Mouse (Mus musculus) kidney, postnatal 0 days (tissue): ENCODE results near the gene Timm44. TPM values are rescaled to one million over a fixed set of nuclear protein-coding genes. Genes with fewer than 3 reads are reported as not detected.

Experiments
- ATAC-seq: fragments of 200-750 bp; cut with Nextera tagmentation; replicated peaks from 2 replicates; pipeline ENCODE4 v1.8.0; 2017; ENCODE audit warnings: low read depth, moderate number of reproducible peaks, moderate TSS enrichment, moderate library complexity; ENCODE audit not compliant: low FRiP score
- DNase-seq: peaks from one replicate; pipeline ENCODE4 v3.0.0-alpha.2; 2016; ENCODE audit warnings: low spot score
- H3K27ac ChIP-seq: fragments of 300-500 bp; sonication (generic); 2 replicates; pipeline ENCODE4 v1.5.1; 2014; ENCODE audit warnings: mild to moderate bottlenecking
- H3K27me3 ChIP-seq: fragments of 300-500 bp; sonication (generic); 2 replicates; pipeline ENCODE4 v1.6.1; 2014; ENCODE audit warnings: low read length, mixed read lengths; ENCODE audit not compliant: insufficient read depth
- H3K36me3 ChIP-seq: fragments of 300-500 bp; sonication (generic); 2 replicates; pipeline ENCODE4 v1.6.1; 2014; ENCODE audit warnings: low read length, mixed read lengths; ENCODE audit not compliant: insufficient read depth
- H3K4me1 ChIP-seq: fragments of 300-500 bp; sonication (generic); replicated peaks from 2 replicates; pipeline ENCODE4 v1.6.1; 2014; ENCODE audit warnings: antibody characterized with exemption, low read length, mixed read lengths; ENCODE audit not compliant: insufficient read depth
- H3K4me2 ChIP-seq: fragments of 300-500 bp; sonication (generic); 2 replicates; pipeline ENCODE4 v1.6.1; 2014; ENCODE audit warnings: mild to moderate bottlenecking, low read length, moderate library complexity, mixed read lengths
- H3K4me3 ChIP-seq: fragments of 300-500 bp; sonication (generic); replicated peaks from 2 replicates; pipeline ENCODE4 v1.5.1; 2014; ENCODE audit warnings: low read depth, low read length
- H3K9ac ChIP-seq: fragments of 300-500 bp; sonication (generic); 2 replicates; pipeline ENCODE4 v1.6.1; 2014; ENCODE audit warnings: low read depth, low read length
- H3K9me3 ChIP-seq: fragments of 300-500 bp; sonication (generic); replicated peaks from 2 replicates; pipeline ENCODE4 v1.6.1; 2016; ENCODE audit warnings: low read length, inconsistent platforms, mixed read lengths
- CTCF ChIP-seq: IDR thresholded peaks from 2 replicates; pipeline ENCODE4 v1.5.1; 2016; ENCODE audit warnings: antibody characterized with exemption, low read depth, mild to moderate bottlenecking, moderate library complexity
- WGBS: fragments of 180-500 bp; shearing (Covaris S2); extraction: QIAGEN DNeasy Blood & Tissue Kit; methylation state at CpG from one replicate; pipeline ENCODE4 v1.1.7; 2014; 5-methylcytosine and 5-hydroxymethylcytosine counted together
- polyA plus RNA-seq: library from polyadenylated mRNA; unstranded; fragments of >200 nt; fragmentation: Nextera tagmentation; extraction: Ambion mirVana; gene quantifications from 2 replicates; pipeline ENCODE4 v1.2.1, GENCODE M21; 2015

Timm44 gene
- polyA plus RNA-seq, 1 experiment from 2014 or later: 64.7 TPM

- Histone ChIP-seq H3K4me1 (peaks cover 3% of the 10 kb centered on the region), H3K9me3 (no peaks in the 10 kb centered on the region), H3K4me3 (no peak overlapping the region), H3K9ac (no peak overlapping the region), H3K36me3 (peaks cover 50% of the 10 kb centered on the region), H3K4me2 (no peak overlapping the region), H3K27me3 (no peaks in the 10 kb centered on the region), H3K27ac (no peak overlapping the region)
- ATAC-seq: no peak
- TF ChIP-seq CTCF: no peak
- WGBS: 94% methylated on average over 5 of the region's 5 CpGs
- no peak for DNase-seq
Observed at GRCm38 (mm10) chr8:4245061-4245460, 30.7 kb downstream of the Timm44 start.

DNA sequence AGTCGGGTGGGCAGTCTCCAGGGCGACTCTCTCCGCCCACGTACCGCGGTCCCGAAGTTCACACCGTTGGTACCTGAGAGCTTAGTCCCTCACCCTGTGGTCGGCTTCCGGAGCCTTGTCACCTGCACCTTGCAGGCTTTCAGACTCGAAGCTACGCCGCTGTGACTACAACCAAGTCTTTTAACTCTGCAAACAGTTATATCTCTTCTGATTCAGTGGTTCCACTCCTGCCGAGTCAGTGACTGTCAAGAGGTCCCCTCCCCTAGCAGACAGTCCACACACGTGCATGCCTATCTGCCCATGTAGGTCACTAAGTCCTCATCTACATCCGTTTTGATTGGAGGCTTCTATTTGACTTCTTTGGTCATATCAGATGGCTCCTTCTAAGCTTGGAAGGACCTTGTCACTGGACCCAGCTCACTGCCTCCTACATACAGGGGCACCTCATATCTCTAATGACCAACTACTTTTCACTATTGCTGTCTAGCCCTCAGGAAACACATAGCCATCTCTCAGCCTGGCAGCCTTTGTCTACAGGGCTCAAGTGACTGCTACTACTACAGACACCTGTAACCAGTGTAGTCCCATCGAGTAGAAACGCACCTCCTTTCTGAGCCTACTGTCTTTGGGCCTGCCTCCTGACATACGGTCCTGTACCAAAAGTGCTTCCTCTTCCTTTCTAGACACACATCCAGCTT is 36.4 kb downstream of the Timm44 start:
- H3K27me3 ChIP-seq: no peaks in the 10 kb centered on the region
- H3K27ac ChIP-seq: peak overlapping the region; percentile 78
- H3K4me1 ChIP-seq: peaks cover 11% of the 10 kb centered on the region
- no peak for TF ChIP-seq CTCF
- H3K9ac ChIP-seq: peak overlapping the region; percentile 63
- H3K36me3 ChIP-seq: peaks cover 21% of the 10 kb centered on the region; the same call in 1 of the 2 replicates
- ATAC-seq (no peak; the same call in 1 of the 2 replicates), DNase-seq (no peak)
- WGBS: 13% methylated on average over 19 of the region's 19 CpGs
- H3K4me3 ChIP-seq: peak overlapping the region; percentile 80
- peak overlapping the region; percentile 84 for H3K4me2 ChIP-seq
- H3K9me3 ChIP-seq: no peaks in the 10 kb centered on the region

GRCm38 (mm10) chr8:4238434-4239192 is 37.1 kb downstream of the Timm44 start, which contains the start of the genes Map2k7 and Gm49320:
Gene Map2k7, plus strand, starts transcription at chr8:4238740.
Gene Gm49320, plus strand, starts transcription at chr8:4238865.
- WGBS: under 1% methylated on average over 59 of the region's 71 CpGs
- H3K36me3 ChIP-seq: 0 out of 2 replicates have a peak, but pooled peaks cover 14% of the 10 kb centered on the region
- peak within 1 kb of the TSS; percentile 80 for H3K4me3 ChIP-seq
- ATAC-seq (peak; percentile 97), DNase-seq (peak; percentile 99)
- peak within 1 kb of the TSS; percentile 63 for H3K9ac ChIP-seq
- H3K4me2 ChIP-seq: peak within 1 kb of the TSS; percentile 84
- H3K27ac ChIP-seq: peak within 1 kb of the TSS; percentile 78
- H3K9me3 ChIP-seq: no peaks in the 10 kb centered on the region
- H3K27me3 ChIP-seq: no peaks in the 10 kb centered on the region
- peaks cover 11% of the 10 kb centered on the region for H3K4me1 ChIP-seq
- peak; percentile 63 for TF ChIP-seq CTCF

- ATAC-seq (0 out of 2 replicates have a peak, but pooled peaks have one; percentile 1), DNase-seq (no peak)
- Histone ChIP-seq H3K36me3 (0 out of 2 replicates have a peak, but pooled peaks cover 7% of the 10 kb centered on the region), H3K27ac (peak overlapping the region; percentile 78), H3K9me3 (no peaks in the 10 kb centered on the region), H3K9ac (peak overlapping the region; percentile 47), H3K27me3 (no peaks in the 10 kb centered on the region), H3K4me2 (peak overlapping the region; percentile 48), H3K4me1 (peaks cover 11% of the 10 kb centered on the region), H3K4me3 (peak overlapping the region; percentile 80)
- TF ChIP-seq CTCF: no peak
- WGBS: 19% methylated on average over 15 of the region's 15 CpGs
Observed at GRCm38 (mm10) chr8:4237814-4238433, 37.8 kb downstream of the Timm44 start.

DNA sequence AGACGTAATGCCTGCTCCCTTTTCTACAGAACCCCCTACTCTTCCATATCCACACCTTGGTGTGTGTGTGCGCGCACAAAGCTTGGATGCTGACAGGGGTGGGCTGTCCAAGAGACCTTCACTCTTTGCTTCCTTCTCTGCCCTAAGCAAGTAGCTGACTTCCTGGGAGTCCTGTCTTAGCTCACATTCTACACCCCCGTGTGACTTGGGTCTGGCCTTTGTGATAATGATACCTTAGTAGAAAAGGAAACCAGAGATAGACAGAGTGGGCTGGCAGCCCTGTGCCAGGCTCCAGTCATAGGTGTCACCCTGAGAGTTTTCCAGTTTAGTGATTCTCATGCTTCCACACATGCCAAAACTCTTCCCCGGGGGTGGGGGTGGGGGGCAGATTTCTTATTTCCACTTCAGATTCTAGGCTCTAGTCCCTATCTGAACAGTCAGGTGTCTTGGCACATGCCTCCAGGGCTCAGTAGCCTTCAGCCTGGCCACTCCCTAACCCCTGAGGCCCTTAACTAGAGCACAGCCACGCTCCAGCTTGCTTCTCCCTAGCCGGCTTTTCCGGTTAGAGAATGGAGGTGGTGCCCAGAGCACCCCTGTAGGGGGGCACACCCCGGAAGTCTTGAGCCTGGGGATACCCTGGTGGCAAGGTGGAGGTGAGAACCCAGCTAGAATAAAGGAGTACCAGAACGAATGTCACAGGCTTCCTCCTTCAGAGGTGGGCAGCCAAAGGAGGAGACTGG is 44.9 kb downstream of the Timm44 start:
- WGBS: 48% methylated on average over 10 of the region's 10 CpGs
- H3K4me2 ChIP-seq: no peak overlapping the region

More for the DNA sequence above, 44.9 kb downstream of the Timm44 start:
- Histone ChIP-seq H3K9ac (no peak overlapping the region), H3K4me3 (no peak overlapping the region), H3K36me3 (no peaks in the 10 kb centered on the region), H3K27me3 (no peaks in the 10 kb centered on the region), H3K27ac (no peak overlapping the region), H3K9me3 (no peaks in the 10 kb centered on the region), H3K4me1 (no peaks in the 10 kb centered on the region)
- no peak for TF ChIP-seq CTCF
- ATAC-seq (0 out of 2 replicates have a peak, but pooled peaks have one; percentile 18), DNase-seq (no peak)
